Mouse (Mus musculus): ENCODE data around the gene E030030I06Rik. TPM values are rescaled to one million over a fixed set of nuclear protein-coding genes. Genes with fewer than 3 reads are reported as not detected.
"Not testable (repeated sequence)": the region's sequence is repeated elsewhere in the genome, so short reads cannot be mapped to it uniquely, and the experiment has no call there.

Gene E030030I06Rik
- polyA plus RNA-seq, 1 experiment from 2014 or later, result 18.6 TPM

GRCm38 (mm10) chr10:22151056-22151862 is 2.2 kb upstream of the E030030I06Rik start:
- ATAC-seq (ENCODE audit: insufficient number of reproducible peaks, insufficient read depth, low FRiP score, low TSS enrichment, low read depth); H3K36me3 ChIP-seq; H3K27ac ChIP-seq; H3K9ac ChIP-seq (replicated peaks); H3K9me3 ChIP-seq: not testable (repeated sequence)
- peaks cover 21% of the 10 kb centered on the region for H3K4me1 ChIP-seq (replicated peaks)
- peaks cover 57% of the 10 kb centered on the region for H3K27me3 ChIP-seq
- 1% methylated on average over 55 of the region's 55 CpGs for WGBS
- peak overlapping the region; percentile 69 for H3K4me3 ChIP-seq (replicated peaks)
- peak overlapping the region; percentile 94 for H3K4me2 ChIP-seq

- no peak overlapping the region for H3K9ac ChIP-seq (replicated peaks)
- no peak for ATAC-seq (ENCODE audit: insufficient number of reproducible peaks, insufficient read depth, low FRiP score, low TSS enrichment, low read depth)
- peak overlapping the region; percentile 69 for H3K4me3 ChIP-seq (replicated peaks)
- peaks cover 50% of the 10 kb centered on the region for H3K27me3 ChIP-seq
- H3K9me3 ChIP-seq, result no peaks in the 10 kb centered on the region
- H3K4me1 ChIP-seq (replicated peaks), result peaks cover 21% of the 10 kb centered on the region
- WGBS, result under 1% methylated on average over 27 of the region's 27 CpGs
- peak overlapping the region; percentile 94 for H3K4me2 ChIP-seq
- no peak overlapping the region for H3K27ac ChIP-seq
- no peaks in the 10 kb centered on the region for H3K36me3 ChIP-seq
Measured at GRCm38 (mm10) chr10:22150593-22150992, 1.5 kb upstream of the E030030I06Rik start.

- Histone ChIP-seq H3K4me1 (replicated peaks) (peaks cover 21% of the 10 kb centered on the region), H3K27ac (no peak overlapping the region), H3K9me3 (no peaks in the 10 kb centered on the region), H3K27me3 (peaks cover 43% of the 10 kb centered on the region), H3K4me3 (replicated peaks) (peak overlapping the region; percentile 69), H3K4me2 (peak overlapping the region; percentile 94), H3K9ac (replicated peaks) (peak overlapping the region; percentile 77; the same call in 1 of the 2 replicates), H3K36me3 (no peaks in the 10 kb centered on the region)
- WGBS, result under 1% methylated on average over 45 of the region's 50 CpGs
- no peak for ATAC-seq (ENCODE audit: insufficient number of reproducible peaks, insufficient read depth, low FRiP score, low TSS enrichment, low read depth)
Measured at GRCm38 (mm10) chr10:22149691-22150465, 808 bp upstream of the E030030I06Rik start.

- under 1% methylated on average over 48 of the region's 50 CpGs for WGBS
- H3K27ac ChIP-seq, result peak overlapping the region; percentile 70; the same call in 1 of the 2 replicates
- H3K9me3 ChIP-seq, result no peaks in the 10 kb centered on the region
- peaks cover 21% of the 10 kb centered on the region for H3K4me1 ChIP-seq (replicated peaks)
- H3K4me2 ChIP-seq, result peak overlapping the region; percentile 94
- H3K9ac ChIP-seq (replicated peaks), result peak overlapping the region; percentile 77
- peaks cover 34% of the 10 kb centered on the region for H3K27me3 ChIP-seq
- peak overlapping the region; percentile 69 for H3K4me3 ChIP-seq (replicated peaks)
- no peaks in the 10 kb centered on the region for H3K36me3 ChIP-seq
- ATAC-seq (ENCODE audit: insufficient number of reproducible peaks, insufficient read depth, low FRiP score, low TSS enrichment, low read depth), result peak; percentile 88
Measured at GRCm38 (mm10) chr10:22148441-22149072, 513 bp downstream of the E030030I06Rik start.

- no peak for ATAC-seq (ENCODE audit: insufficient number of reproducible peaks, insufficient read depth, low FRiP score, low TSS enrichment, low read depth)
- Histone ChIP-seq H3K27ac (no peak overlapping the region), H3K4me2 (no peak overlapping the region), H3K4me1 (replicated peaks) (no peaks in the 10 kb centered on the region), H3K4me3 (replicated peaks) (no peak overlapping the region), H3K9me3 (no peaks in the 10 kb centered on the region), H3K27me3 (no peaks in the 10 kb centered on the region), H3K9ac (replicated peaks) (no peak overlapping the region), H3K36me3 (no peaks in the 10 kb centered on the region)
- 71% methylated on average over 5 of the region's 5 CpGs for WGBS
Measured at GRCm38 (mm10) chr10:22142926-22143325, 6.1 kb downstream of the E030030I06Rik start.

- H3K36me3 ChIP-seq; H3K27me3 ChIP-seq; H3K27ac ChIP-seq; ATAC-seq (ENCODE audit: insufficient number of reproducible peaks, insufficient read depth, low FRiP score, low TSS enrichment, low read depth); H3K9me3 ChIP-seq; H3K9ac ChIP-seq (replicated peaks); H3K4me3 ChIP-seq (replicated peaks); H3K4me1 ChIP-seq (replicated peaks); H3K4me2 ChIP-seq: not testable (repeated sequence)
- 86% methylated on average over 1 of the region's 1 CpGs for WGBS
Measured at GRCm38 (mm10) chr10:22142194-22142593, 6.9 kb downstream of the E030030I06Rik start.

- Histone ChIP-seq H3K4me2 (peak overlapping the region; percentile 71), H3K27ac (no peak overlapping the region), H3K4me1 (replicated peaks) (no peaks in the 10 kb centered on the region), H3K9me3 (no peaks in the 10 kb centered on the region), H3K36me3 (no peaks in the 10 kb centered on the region), H3K27me3 (no peaks in the 10 kb centered on the region), H3K4me3 (replicated peaks) (peak overlapping the region; percentile 47), H3K9ac (replicated peaks) (peak overlapping the region; percentile 64)
- 1% methylated on average over 19 of the region's 19 CpGs for whole genome bisulfite sequencing
- ATAC-seq (ENCODE audit: insufficient number of reproducible peaks, insufficient read depth, low FRiP score, low TSS enrichment, low read depth), result no peak; the same call in 1 of the 2 replicates
Measured at GRCm38 (mm10) chr10:22140665-22141280, 8.3 kb downstream of the E030030I06Rik start.

GRCm38 (mm10) chr10:22074531-22074930 is 74.5 kb downstream of the E030030I06Rik start:
- H3K4me3 ChIP-seq (replicated peaks), result no peak overlapping the region
- 90% methylated on average over 2 of the region's 2 CpGs for WGBS
- no peak overlapping the region for H3K4me2 ChIP-seq
- no peaks in the 10 kb centered on the region for H3K27me3 ChIP-seq
- H3K36me3 ChIP-seq, result no peaks in the 10 kb centered on the region
- no peaks in the 10 kb centered on the region for H3K9me3 ChIP-seq
- ATAC-seq (ENCODE audit: insufficient number of reproducible peaks, insufficient read depth, low FRiP score, low TSS enrichment, low read depth), result no peak
- no peak overlapping the region for H3K9ac ChIP-seq (replicated peaks)
- no peaks in the 10 kb centered on the region for H3K4me1 ChIP-seq (replicated peaks)
- H3K27ac ChIP-seq, result no peak overlapping the region

- WGBS, result 59% methylated on average over 2 of the region's 2 CpGs
- H3K36me3 ChIP-seq, result no peaks in the 10 kb centered on the region
- no peak for ATAC-seq (ENCODE audit: insufficient number of reproducible peaks, insufficient read depth, low FRiP score, low TSS enrichment, low read depth)
Measured at GRCm38 (mm10) chr10:22072739-22073138, 76.3 kb downstream of the E030030I06Rik start.

GRCm38 (mm10) chr10:22070576-22070975 is 78.5 kb downstream of the E030030I06Rik start:
- H3K9ac ChIP-seq (replicated peaks), result no peak overlapping the region
- 69% methylated on average over 4 of the region's 4 CpGs for WGBS
- no peak overlapping the region for H3K27ac ChIP-seq
- H3K9me3 ChIP-seq, result no peaks in the 10 kb centered on the region
- H3K4me2 ChIP-seq, result no peak overlapping the region
- ATAC-seq (ENCODE audit: insufficient number of reproducible peaks, insufficient read depth, low FRiP score, low TSS enrichment, low read depth), result no peak
- no peaks in the 10 kb centered on the region for H3K4me1 ChIP-seq (replicated peaks)
- H3K36me3 ChIP-seq, result no peaks in the 10 kb centered on the region
- H3K4me3 ChIP-seq (replicated peaks), result no peak overlapping the region
- H3K27me3 ChIP-seq, result no peaks in the 10 kb centered on the region

More at GRCm38 (mm10) chr10:22072739-22073138, 76.3 kb downstream of the E030030I06Rik start:
- Histone ChIP-seq H3K27ac (no peak overlapping the region), H3K27me3 (no peaks in the 10 kb centered on the region), H3K9ac (replicated peaks) (no peak overlapping the region), H3K4me1 (replicated peaks) (no peaks in the 10 kb centered on the region), H3K4me3 (replicated peaks) (no peak overlapping the region), H3K4me2 (no peak overlapping the region), H3K9me3 (no peaks in the 10 kb centered on the region)

All from limb, embryonic 12.5 days (tissue).